Mouse (Mus musculus): ENCODE data around the gene Golt1a.
A peak's percentile ranks its signal among the peaks of the same experiment; 100 is the strongest.
"Not testable (repeated sequence)": the region's sequence is repeated elsewhere in the genome, so short reads cannot be mapped to it uniquely, and the experiment has no call there.

Golt1a gene

DNA sequence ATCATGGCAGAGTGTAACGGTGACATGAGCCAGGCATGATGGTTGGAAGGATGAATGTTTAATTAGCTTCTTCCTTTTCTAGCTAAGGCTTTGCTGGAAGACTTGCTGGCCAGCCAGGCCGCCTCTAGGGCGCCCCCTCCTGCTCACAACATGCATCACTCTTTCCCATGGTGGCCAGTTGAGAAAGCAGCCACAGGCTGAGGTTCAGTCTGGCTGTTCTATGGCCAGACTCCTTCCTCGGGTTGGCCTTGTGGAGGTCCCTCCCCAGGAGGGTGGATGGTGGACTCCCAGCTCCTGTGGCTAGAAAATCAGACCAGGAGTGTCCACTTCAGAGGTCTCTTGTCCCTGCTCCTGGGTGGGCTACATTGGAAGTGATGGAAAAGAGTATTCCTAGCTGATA, 2.8 kb upstream of the Golt1a start:
- peak; percentile 80 for DNase-seq

GRCm38 (mm10) chr1:133307318-133307717, 2.3 kb upstream of the Golt1a start:
- DNase-seq = peak; percentile 83

DNA sequence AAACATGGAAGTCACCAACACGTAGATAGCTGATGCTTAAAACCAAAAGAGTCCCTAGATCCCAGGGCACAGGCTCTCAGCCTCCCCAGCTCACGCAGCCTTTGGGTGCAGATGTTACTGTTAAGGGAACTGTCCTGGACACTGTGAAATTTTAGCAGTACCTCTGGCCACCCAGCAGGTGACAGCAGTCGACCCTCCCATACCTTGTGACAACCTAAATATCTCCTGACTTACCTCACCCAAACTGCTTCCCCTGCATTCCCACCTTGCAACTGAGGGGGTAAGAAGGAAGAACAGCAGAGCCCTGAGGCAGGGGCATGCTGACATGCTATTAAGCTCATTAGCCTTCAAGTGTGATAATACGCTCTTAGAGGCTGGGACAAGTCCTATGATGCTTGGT, 1.6 kb downstream of the Golt1a start:
- DNase-seq = no peak

- DNase-seq = peak; percentile 43
Observed at GRCm38 (mm10) chr1:133311946-133312345, 2.3 kb downstream of the Golt1a start.

DNA sequence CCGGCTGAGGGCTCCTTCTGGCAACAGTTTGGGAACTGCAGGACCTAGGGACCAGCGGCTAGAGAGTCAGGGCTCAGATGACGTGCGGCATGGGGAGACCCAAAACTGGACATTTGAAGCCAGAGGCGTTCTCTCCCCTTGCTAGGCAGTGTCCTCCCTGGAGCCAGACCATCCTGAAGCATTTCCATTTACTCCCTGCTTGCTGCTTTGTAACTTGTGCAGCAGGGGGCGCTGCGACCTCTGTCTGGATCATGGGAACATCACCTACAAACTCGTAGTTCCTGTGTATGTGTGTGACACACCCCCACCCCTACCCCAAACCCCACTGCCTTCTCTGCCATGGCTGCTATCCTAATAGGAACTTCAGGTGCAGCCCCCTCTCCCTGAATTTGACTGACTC, 4.8 kb downstream of the Golt1a start:
- DNase-seq = peak; percentile 74

- no peak for DNase-seq
Observed at GRCm38 (mm10) chr1:133315775-133316174, 6.2 kb downstream of the Golt1a start.

DNA sequence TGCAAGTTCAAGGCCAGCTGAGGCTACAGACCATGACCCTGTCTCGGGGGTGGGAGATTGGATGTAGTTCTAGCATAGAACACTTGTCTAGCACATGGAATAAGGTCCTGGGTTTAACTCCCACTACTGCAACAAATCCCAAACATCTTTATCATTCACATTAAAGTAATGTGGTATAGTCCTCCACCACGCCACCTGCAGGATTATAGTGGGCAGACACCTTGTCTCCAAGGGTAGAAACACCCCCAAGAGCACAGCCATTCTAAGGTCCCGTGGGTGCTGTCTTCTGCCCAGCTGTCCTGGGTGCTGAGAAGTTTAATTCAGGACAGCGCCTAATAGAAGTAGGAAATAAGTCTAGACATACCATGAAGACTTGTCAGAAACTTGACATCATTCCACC, 7.0 kb downstream of the Golt1a start:
- DNase-seq = no peak

DNA sequence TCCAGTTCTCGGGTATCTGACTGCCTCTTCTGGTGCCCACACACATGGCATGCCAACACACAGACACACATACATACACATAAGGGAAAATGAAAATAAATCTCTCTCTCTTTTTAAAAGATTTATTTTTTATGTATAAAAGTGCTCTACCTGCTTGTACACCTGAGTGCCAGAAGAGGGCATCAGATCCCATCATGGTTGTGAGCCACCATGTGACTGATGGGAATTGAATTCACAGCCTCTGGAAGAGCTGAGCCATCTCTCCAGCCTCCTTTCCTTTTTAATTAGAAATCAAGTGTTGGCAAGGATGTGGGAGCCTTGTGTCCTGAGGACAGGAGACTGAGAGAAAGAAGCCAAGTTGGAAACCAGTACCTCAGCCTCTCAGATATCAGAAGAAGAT, 7.5 kb downstream of the Golt1a start:
- no peak for DNase-seq

- no peak for DNase-seq
Observed at GRCm38 (mm10) chr1:133321267-133321925, 11.8 kb downstream of the Golt1a start, which contains the start of gene Kiss1. Gene Kiss1 (plus strand): TSS chr1:133321875.

DNA sequence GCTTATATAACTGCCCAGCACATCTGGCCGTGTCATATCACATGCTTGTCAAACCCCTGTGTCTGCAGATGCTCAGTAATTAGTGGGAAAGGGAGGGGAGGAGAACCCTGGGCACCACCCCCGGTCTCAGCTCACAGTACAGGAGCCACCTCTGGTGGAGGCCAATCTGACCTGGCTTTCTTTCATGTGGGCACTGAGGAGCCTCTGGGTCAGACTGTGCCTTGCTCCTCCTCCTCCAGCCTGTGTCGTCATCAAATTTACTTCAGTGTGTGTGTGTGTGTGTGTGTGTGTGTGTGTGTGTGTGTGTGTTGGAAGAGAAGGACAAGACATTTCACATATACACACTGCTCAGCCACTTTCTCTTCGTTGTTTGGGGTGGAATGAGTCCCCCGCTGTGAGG, 13.7 kb downstream of the Golt1a start:
- no peak for DNase-seq

DNA sequence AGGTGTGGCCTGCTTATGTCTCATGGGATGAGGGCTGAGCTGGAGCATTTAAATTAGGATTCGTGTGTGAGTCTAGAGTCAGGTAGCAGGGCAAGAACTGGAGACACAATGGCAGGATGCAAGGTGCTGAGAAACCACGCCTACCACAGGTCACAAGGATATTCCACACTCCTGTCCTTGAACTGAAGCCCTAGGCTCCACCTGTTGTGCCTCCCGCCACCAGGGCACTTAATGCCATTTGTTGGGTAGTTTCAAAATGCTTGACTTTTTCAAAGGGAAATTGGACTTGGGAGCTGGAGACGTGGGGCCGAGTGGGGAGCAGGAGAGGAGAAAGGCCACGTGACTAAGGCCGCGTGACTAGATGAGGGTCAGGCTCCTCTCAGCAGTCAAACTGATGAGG, 16.4 kb downstream of the Golt1a start:
- DNase-seq = no peak

DNA sequence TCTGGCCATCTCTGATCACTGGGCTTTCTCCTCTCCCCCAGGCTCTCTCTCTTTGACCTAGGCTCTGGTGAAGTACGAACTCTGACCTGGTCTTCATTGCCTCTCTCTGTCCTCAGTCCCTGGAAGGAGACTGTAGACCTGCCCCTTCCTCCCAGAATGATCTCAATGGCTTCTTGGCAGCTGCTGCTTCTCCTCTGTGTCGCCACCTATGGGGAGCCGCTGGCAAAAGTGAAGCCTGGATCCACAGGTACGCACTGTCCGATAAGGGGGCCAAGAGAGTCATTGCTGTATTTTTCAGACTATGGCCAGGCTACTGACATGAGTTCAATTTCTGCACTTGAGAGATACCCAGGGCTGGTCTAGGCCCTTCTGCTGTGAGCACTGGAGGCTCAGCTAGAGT, 17.5 kb downstream of the Golt1a start:
- DNase-seq = no peak

DNA sequence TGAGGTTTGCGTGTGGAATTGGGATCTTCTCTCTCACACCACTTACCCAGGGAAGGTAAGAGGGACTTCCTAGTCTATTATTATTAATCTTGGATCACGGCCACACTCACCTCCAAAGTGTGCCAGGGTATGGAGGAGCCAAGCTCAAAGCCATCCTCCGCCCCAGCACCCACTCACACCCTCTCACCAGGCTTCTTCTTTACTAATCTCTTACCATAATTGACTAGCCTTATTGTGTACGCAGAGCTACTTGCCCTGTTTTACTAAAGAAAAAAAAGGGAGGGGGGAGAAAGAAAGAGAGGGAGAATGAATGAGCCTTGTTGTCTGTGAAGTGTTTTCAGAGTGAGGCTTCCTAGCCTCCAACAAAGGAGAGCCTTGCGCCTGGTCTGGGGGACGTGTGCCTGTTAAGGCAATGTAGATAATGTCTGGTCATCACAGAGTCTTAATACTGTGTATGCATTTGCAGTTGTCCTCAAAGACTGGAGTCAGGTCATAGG, 18.7 kb downstream of the Golt1a start:
- DNase-seq = peak; percentile 27

DNA sequence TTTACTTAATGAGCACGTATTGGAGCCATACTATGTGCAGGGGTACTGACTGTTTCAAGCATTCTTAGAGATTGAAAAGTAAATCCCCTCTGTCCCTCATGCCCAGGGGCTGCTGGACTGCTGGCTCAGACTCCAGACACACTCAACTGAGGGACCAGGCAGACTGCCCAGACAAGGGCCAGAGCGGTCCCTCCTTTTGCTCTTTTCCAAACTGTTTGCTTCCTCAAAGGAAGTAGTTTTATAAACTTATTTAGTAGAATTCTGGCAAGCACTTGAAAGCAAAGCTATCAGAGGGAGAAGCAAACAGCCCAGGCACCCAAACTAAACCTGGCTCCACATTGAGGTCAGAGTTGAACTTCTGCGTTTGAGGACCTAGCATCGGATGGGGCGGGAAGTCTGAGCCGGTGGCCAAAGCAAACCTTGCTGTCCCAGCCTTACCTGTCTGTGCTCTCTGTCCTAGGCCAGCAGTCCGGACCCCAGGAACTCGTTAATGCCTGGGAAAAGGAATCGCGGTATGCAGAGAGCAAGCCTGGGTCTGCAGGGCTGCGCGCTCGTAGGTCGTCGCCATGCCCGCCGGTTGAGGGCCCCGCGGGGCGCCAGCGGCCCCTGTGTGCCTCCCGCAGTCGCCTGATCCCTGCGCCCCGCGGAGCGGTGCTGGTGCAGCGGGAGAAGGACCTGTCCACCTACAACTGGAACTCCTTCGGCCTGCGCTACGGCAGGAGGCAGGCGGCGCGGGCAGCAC, 19.5 kb downstream of the Golt1a start:
- peak; percentile 45 for DNase-seq

GRCm38 (mm10) chr1:133329638-133329964, 20.0 kb downstream of the Golt1a start:
- DNase-seq = no peak

- peak; percentile 55 for DNase-seq
Observed at GRCm38 (mm10) chr1:133331142-133331541, 21.5 kb downstream of the Golt1a start.

DNA sequence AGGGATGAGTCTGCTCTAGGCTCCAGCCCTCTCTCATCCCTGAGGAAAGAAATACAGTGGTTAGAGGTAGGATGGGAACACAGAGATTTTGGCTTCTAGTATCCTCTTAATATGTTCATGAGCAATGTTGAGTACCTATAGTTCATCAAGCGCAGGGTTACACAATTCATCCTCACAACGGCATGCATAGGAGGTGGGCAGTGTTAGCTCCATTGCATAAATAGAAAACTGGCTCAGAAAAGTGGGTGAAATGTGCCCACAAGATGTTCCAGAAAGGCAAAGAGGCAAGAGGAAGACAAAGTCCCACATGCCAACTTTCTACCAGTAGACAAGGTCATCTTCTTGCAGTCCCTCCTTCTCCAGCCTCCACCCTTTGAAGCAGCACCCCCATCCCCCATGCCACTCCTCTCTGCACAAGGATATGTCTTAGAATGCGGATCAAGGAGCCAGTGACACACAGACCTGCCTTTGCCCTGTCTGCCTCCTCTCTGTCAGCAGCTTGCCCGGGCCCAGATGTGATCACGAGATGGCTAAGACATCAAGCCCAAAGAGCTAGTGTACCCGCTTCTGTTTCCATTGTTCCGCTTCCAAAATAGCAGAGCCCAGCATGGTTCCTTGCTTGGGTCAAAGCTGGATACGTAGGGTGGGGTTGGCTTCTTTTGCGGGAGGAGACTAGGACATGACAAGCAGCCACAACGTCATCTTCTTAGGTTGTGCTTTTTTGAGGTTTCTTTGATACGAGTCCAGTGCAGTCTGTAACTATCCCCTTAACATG, 23.2 kb downstream of the Golt1a start:
- no peak for DNase-seq

GRCm38 (mm10) chr1:133333937-133334336, 24.3 kb downstream of the Golt1a start:
- no peak for DNase-seq

GRCm38 (mm10) chr1:133340403-133340802, 30.8 kb downstream of the Golt1a start:
- not testable (repeated sequence) for DNase-seq

GRCm38 (mm10) chr1:133344357-133344756, 34.8 kb downstream of the Golt1a start:
- no peak for DNase-seq

DNA sequence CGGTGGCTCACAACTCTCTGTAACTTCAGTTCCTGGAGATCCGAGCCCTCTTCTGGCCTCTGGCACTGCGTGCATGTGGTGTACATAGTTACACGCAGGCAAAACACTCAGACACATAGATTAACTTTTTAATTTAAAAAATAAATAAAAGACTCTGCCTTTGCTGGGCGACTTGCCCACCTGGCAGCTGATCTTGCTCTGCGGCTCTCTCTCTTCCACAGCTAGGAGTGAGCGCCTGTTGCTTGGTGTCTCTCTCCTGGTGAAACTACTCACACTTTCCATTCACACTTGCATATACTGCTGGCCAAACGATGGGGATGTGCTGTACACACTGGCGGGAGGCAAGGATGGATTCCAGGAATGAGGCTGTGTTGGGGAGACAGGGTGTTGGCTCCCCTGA, 36.9 kb downstream of the Golt1a start:
- no peak for DNase-seq

DNA sequence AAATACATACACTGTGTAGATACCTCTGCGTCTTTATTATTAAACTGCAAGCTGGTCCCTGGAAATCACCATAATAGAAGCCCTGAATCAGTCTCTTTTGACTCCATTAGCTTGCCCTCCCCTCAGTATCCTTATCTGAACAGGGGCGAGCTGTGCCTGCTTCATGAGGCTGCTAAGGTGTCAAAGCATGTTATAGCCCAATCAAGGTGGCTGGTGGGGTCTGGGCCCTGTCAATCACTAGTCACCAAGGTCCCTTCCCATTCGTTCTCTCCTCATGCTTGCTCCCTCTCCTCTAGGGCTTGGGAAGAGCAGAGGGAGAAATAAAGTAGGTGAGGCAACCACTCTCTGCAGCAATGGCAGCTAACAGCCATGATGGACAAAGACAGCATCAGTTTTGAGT, 37.6 kb downstream of the Golt1a start:
- no peak for DNase-seq

- no peak for DNase-seq
Observed at GRCm38 (mm10) chr1:133347693-133348520, 38.3 kb downstream of the Golt1a start.

Data from retina, postnatal 1 day (tissue).